Mouse (Mus musculus) liver, embryonic 11.5 days (tissue): ENCODE data around the gene Soat2. TPM values are rescaled to one million over a fixed set of nuclear protein-coding genes. Genes with fewer than 3 reads are reported as not detected.

ENCODE experiments used
- ATAC-seq: fragments of 200-750 bp; cut with Nextera tagmentation; replicated peaks from 2 replicates; pipeline ENCODE4 v1.8.0; 2017; ENCODE audit warnings: moderate number of reproducible peaks, mild to moderate bottlenecking, moderate TSS enrichment, moderate library complexity; ENCODE audit not compliant: low FRiP score
- DNase-seq: peaks from one replicate; pipeline ENCODE4 v3.0.0-alpha.2; 2017; ENCODE audit warnings: low spot score
- H3K27ac ChIP-seq: fragments of 300-500 bp; sonication (generic); 2 replicates; pipeline ENCODE4 v1.5.1; 2014; ENCODE audit warnings: mild to moderate bottlenecking, low read depth, low read length, control low read depth
- H3K27me3 ChIP-seq: fragments of 300-500 bp; sonication (generic); replicated peaks from 2 replicates; pipeline ENCODE4 v1.6.1; 2014; ENCODE audit warnings: low read length, mixed read lengths; ENCODE audit not compliant: control insufficient read depth, insufficient read depth
- H3K36me3 ChIP-seq: fragments of 300-500 bp; sonication (generic); 2 replicates; pipeline ENCODE4 v1.6.1; 2014; ENCODE audit warnings: mild to moderate bottlenecking, low read length, moderate library complexity, mixed read lengths; ENCODE audit not compliant: control insufficient read depth, insufficient read depth
- H3K4me1 ChIP-seq: fragments of 300-500 bp; sonication (generic); replicated peaks from 2 replicates; pipeline ENCODE4 v1.6.1; 2014; ENCODE audit warnings: low read length, mixed read lengths; ENCODE audit not compliant: control insufficient read depth, insufficient read depth
- H3K4me2 ChIP-seq: fragments of 300-500 bp; sonication (generic); 2 replicates; pipeline ENCODE4 v1.6.1; 2014; ENCODE audit warnings: mild to moderate bottlenecking, control low read depth, moderate library complexity
- H3K4me3 ChIP-seq: fragments of 300-500 bp; sonication (generic); 2 replicates; pipeline ENCODE4 v1.5.1; 2014; ENCODE audit warnings: low read depth, low read length, control low read depth
- H3K9ac ChIP-seq: fragments of 300-500 bp; sonication (generic); 2 replicates; pipeline ENCODE4 v1.6.1; 2014; ENCODE audit warnings: low read depth, low read length, control low read depth
- H3K9me3 ChIP-seq: fragments of 300-500 bp; sonication (generic); 2 replicates; pipeline ENCODE4 v1.6.1; 2016; ENCODE audit warnings: low read length, inconsistent platforms, mixed read lengths; ENCODE audit not compliant: control insufficient read depth
- WGBS: fragments of 180-500 bp; shearing (Covaris S2); extraction: QIAGEN DNeasy Blood & Tissue Kit; methylation state at CpG from one replicate; pipeline ENCODE4 v1.1.7; 2014; 5-methylcytosine and 5-hydroxymethylcytosine counted together
- polyA plus RNA-seq: library from polyadenylated mRNA; unstranded; fragments of >200 nt; fragmentation: Nextera tagmentation; extraction: Ambion mirVana; gene quantifications from 2 replicates; pipeline ENCODE4 v1.2.1, GENCODE M21; 2014

Soat2 gene
- polyA plus RNA-seq, 1 experiment from 2014 or later: 36.2 TPM

- peaks cover 14% of the 10 kb centered on the region for H3K4me1 ChIP-seq
- no peaks in the 10 kb centered on the region for H3K9me3 ChIP-seq
- H3K4me3 ChIP-seq: no peak overlapping the region
- 92% methylated on average over 4 of the region's 4 CpGs for WGBS
- H3K27me3 ChIP-seq: no peaks in the 10 kb centered on the region
- DNase-seq (no peak), ATAC-seq (no peak)
- peaks cover 52% of the 10 kb centered on the region for H3K36me3 ChIP-seq
- H3K27ac ChIP-seq: no peak overlapping the region
- H3K9ac ChIP-seq: no peak overlapping the region
- no peak overlapping the region for H3K4me2 ChIP-seq
These were observed 60.5 kb downstream of the Soat2 start for GRCm38 (mm10) chr15:102210816-102211215.

- H3K27me3 ChIP-seq: no peaks in the 10 kb centered on the region
- H3K9me3 ChIP-seq: no peaks in the 10 kb centered on the region
- no peak overlapping the region for H3K9ac ChIP-seq
- H3K36me3 ChIP-seq: peaks cover 49% of the 10 kb centered on the region
- DNase-seq: no peak
- peaks cover 11% of the 10 kb centered on the region for H3K4me1 ChIP-seq
- no peak overlapping the region for H3K4me2 ChIP-seq
- no peak overlapping the region for H3K4me3 ChIP-seq
- ATAC-seq: no peak
- 84% methylated on average over 6 of the region's 6 CpGs for WGBS
- H3K27ac ChIP-seq: no peak overlapping the region
These were observed 61.6 kb downstream of the Soat2 start for GRCm38 (mm10) chr15:102211895-102212294.

Other genes starting within 250 kb of the Soat2 start
- gene Krt4, start 225.8 kb upstream of the Soat2 start, polyA plus RNA-seq: not detected in 2 replicates
- gene Krt79, start 210.2 kb upstream of the Soat2 start, polyA plus RNA-seq: 0.08 TPM in 1 of 2 replicates, not detected in the other
- gene Krt78, start 196.2 kb upstream of the Soat2 start, polyA plus RNA-seq: not detected in 2 replicates
- gene Krt8, start 146.0 kb upstream of the Soat2 start, polyA plus RNA-seq: 103 TPM in 2 replicates
- gene Krt18, start 122.3 kb upstream of the Soat2 start, polyA plus RNA-seq: 110 and 113 TPM in 2 replicates
- 154 and 162 TPM in 2 replicates for gene Eif4b, start 76.8 kb upstream of the Soat2 start, polyA plus RNA-seq
- gene Tns2, start 50.1 kb upstream of the Soat2 start, polyA plus RNA-seq: 13.2 and 17.8 TPM in 2 replicates
- 15.1 and 18.7 TPM in 2 replicates for gene Spryd3, start 14.3 kb upstream of the Soat2 start, polyA plus RNA-seq
- 0.77 and 1.1 TPM in 2 replicates for gene Igfbp6, start 6.2 kb upstream of the Soat2 start, polyA plus RNA-seq
- gene Zfp740, start 52.7 kb downstream of the Soat2 start, polyA plus RNA-seq: 38.1 and 38.3 TPM in 2 replicates
- 33.3 and 35.1 TPM in 2 replicates for gene Csad, start 54.2 kb downstream of the Soat2 start, polyA plus RNA-seq
- gene Itgb7, start 81.4 kb downstream of the Soat2 start, polyA plus RNA-seq: 3.9 and 4.1 TPM in 2 replicates
- gene Rarg, start 107.0 kb downstream of the Soat2 start, polyA plus RNA-seq: 11.1 and 11.5 TPM in 2 replicates
- 0.13 TPM in 1 of 2 replicates, not detected in the other for gene Gm9918, start 120.0 kb downstream of the Soat2 start, polyA plus RNA-seq
- gene Mfsd5, start 128.9 kb downstream of the Soat2 start, polyA plus RNA-seq: 58.8 and 60.7 TPM in 2 replicates
- 50.6 and 54.2 TPM in 2 replicates for gene Espl1, start 145.7 kb downstream of the Soat2 start, polyA plus RNA-seq
- 236 and 254 TPM in 2 replicates for gene Pfdn5, start 175.6 kb downstream of the Soat2 start, polyA plus RNA-seq
- 97.0 and 104 TPM in 2 replicates for gene Myg1, start 181.2 kb downstream of the Soat2 start, polyA plus RNA-seq
- gene Aaas, start 200.2 kb downstream of the Soat2 start, polyA plus RNA-seq: 99.3 and 108 TPM in 2 replicates
- gene Sp7, start 216.7 kb downstream of the Soat2 start, polyA plus RNA-seq: 0.57 and 1.5 TPM in 2 replicates